Mouse (Mus musculus): Measurements from ENCODE around the gene Ror1.
A peak's percentile ranks its signal among the peaks of the same experiment; 100 is the strongest.

The Ror1 gene

GRCm38 (mm10) chr4:100401581-100402470 is 306.2 kb downstream of the Ror1 start:
- DNase-seq, result no peak

- DNase-seq, result peak; percentile 75
These were observed 311.8 kb downstream of the Ror1 start for GRCm38 (mm10) chr4:100407261-100407874.

- DNase-seq, result no peak
These were observed 313.9 kb downstream of the Ror1 start for GRCm38 (mm10) chr4:100409521-100409920.

GRCm38 (mm10) chr4:100411841-100412539 is 316.4 kb downstream of the Ror1 start:
- DNase-seq, result no peak

GRCm38 (mm10) chr4:100422756-100423155 is 327.2 kb downstream of the Ror1 start:
- no peak for DNase-seq

GRCm38 (mm10) chr4:100426101-100426500 is 330.5 kb downstream of the Ror1 start:
- DNase-seq, result no peak

- DNase-seq, result no peak
These were observed 333.8 kb downstream of the Ror1 start for GRCm38 (mm10) chr4:100429371-100429900.

GRCm38 (mm10) chr4:100435281-100436168 is 339.9 kb downstream of the Ror1 start:
- no peak for DNase-seq

GRCm38 (mm10) chr4:100436169-100436547 is 340.6 kb downstream of the Ror1 start:
- DNase-seq, result no peak

- no peak for DNase-seq
These were observed 351.3 kb downstream of the Ror1 start for GRCm38 (mm10) chr4:100446897-100447296.

- no peak for DNase-seq
These were observed 367.0 kb downstream of the Ror1 start for GRCm38 (mm10) chr4:100462493-100463120.

- peak; percentile 48 for DNase-seq
These were observed 383.2 kb downstream of the Ror1 start, which contains the start of gene Ube2u for GRCm38 (mm10) chr4:100478592-100479321. TSS of gene Ube2u (plus strand) at chr4:100478849.

GRCm38 (mm10) chr4:100488447-100488846 is 392.9 kb downstream of the Ror1 start:
- no peak for DNase-seq

All from layer of hippocampus, adult 9-11 months (tissue).